Mouse (Mus musculus): Measurements from ENCODE around the gene Ildr2. TPM values are rescaled to one million over a fixed set of nuclear protein-coding genes. Genes with fewer than 3 reads are reported as not detected.

The Ildr2 gene
- polyA plus RNA-seq, 1 experiment, result not detected

DNA sequence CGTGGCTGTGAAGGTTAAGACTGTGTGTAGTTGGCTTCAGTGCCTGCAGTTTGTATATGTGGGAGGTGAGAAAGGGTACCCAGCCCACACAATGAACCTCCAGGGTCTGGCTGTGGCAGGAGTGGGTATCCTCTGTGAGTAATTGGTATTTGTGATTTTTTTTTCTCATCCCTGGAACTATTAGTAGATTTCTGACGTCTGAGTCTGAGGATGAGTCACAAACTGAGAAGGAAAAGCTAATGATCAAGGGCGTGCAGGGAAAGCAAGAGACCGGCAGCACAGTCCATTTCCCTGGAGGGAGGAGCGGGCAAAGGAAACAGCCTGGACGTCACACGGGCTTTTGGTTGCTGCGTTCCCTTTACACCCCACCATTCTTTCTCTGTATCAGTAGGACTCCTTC, 43.0 kb downstream of the Ildr2 start:
- TF ChIP-seq GATA1 (IDR thresholded peaks at IDR 0.05; ENCODE audit: low read length) (no peak), TAL1 (IDR thresholded peaks at IDR 0.05; ENCODE audit: low read length) (no peak)
- no peaks in the 10 kb centered on the region for H3K36me3 ChIP-seq (ENCODE audit: control insufficient read depth)
- no peak overlapping the region for H3K4me3 ChIP-seq (replicated peaks)
- no peaks in the 10 kb centered on the region for H3K27me3 ChIP-seq (ENCODE audit: control insufficient read depth)
- H3K4me1 ChIP-seq (ENCODE audit: control insufficient read depth), result no peaks in the 10 kb centered on the region
- H3K9me3 ChIP-seq (ENCODE audit: control insufficient read depth, low read length), result no peaks in the 10 kb centered on the region

DNA sequence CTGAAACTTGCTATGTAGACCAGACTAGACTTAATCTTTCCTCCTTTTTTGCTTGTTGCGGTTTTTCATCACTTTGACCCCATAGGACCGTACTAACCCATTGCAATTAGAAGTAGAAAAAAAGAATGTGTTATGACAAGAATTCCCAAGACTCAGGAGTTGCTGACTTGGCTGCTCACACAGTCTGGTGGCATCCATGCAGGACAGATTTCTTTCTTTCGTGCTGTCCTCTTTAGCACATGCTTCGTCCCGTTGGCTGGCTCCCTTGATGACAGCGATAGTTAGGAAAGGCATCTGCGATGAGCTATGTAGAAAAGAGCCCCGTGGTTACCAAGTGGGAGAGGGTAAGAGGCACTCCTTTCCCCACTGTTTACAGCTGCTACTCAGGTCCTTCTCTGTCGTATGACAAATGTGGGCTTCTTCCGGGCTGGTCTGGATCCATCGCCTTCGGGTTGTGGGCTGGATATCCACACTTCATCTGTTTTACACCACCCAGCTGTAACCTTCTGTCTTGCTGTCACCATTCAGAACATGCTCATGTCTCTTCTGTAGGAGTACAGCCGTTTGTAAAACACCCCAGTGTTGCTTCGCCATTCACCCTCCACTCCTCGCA, 43.7 kb downstream of the Ildr2 start:
- Histone ChIP-seq H3K4me1 (ENCODE audit: control insufficient read depth) (no peaks in the 10 kb centered on the region), H3K4me3 (replicated peaks) (no peak overlapping the region), H3K27me3 (ENCODE audit: control insufficient read depth) (no peaks in the 10 kb centered on the region), H3K9me3 (ENCODE audit: control insufficient read depth, low read length) (no peaks in the 10 kb centered on the region), H3K36me3 (ENCODE audit: control insufficient read depth) (no peaks in the 10 kb centered on the region)
- no peak for TF ChIP-seq TAL1 (IDR thresholded peaks at IDR 0.05; ENCODE audit: low read length)

DNA sequence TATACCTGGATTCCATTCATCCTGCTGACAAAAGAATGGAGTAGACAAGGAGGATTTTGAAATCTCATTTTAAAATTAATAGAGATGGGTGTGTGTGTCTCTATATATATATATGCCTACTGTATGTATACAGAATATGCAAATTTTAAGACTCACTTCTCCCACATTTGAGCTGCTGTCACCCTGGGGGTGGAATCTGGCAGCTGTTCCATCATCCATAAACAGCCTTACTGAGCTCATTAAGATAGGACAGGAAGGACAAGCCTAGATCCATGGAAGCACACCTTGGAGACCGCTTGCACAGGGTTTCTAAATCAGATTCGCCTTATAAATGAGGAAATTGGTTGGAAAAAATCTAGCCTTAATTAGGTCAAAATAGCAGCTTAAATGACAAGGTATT, 44.9 kb downstream of the Ildr2 start:
- H3K4me1 ChIP-seq (ENCODE audit: control insufficient read depth), result no peaks in the 10 kb centered on the region
- no peak for TF ChIP-seq TAL1 (IDR thresholded peaks at IDR 0.05; ENCODE audit: low read length)
- no peak for TF ChIP-seq GATA1 (IDR thresholded peaks at IDR 0.05; ENCODE audit: low read length)
- no peaks in the 10 kb centered on the region for H3K27me3 ChIP-seq (ENCODE audit: control insufficient read depth)
- no peaks in the 10 kb centered on the region for H3K36me3 ChIP-seq (ENCODE audit: control insufficient read depth)
- H3K4me3 ChIP-seq (replicated peaks), result no peak overlapping the region
- H3K9me3 ChIP-seq (ENCODE audit: control insufficient read depth, low read length), result no peaks in the 10 kb centered on the region

DNA sequence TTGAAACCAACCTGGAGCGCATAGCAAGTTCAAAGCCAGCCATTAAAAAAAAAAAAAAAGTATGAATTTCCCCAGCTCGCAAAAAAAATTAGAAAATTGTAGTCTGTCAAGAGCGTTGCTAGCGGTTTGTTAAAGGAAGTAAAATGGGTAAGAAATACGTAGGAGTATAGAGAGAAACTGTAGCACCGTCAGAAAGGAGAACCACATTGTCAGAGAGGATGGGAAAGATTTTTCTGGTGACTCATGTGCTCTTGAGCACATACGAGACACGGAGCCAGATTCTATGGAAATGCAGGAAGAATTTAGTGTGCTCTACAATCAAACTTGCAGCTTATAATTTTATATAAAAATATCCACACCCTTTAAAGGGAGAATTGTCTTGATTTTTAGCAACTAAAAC, 45.9 kb downstream of the Ildr2 start:
- no peak overlapping the region for H3K4me3 ChIP-seq (replicated peaks)
- H3K27me3 ChIP-seq (ENCODE audit: control insufficient read depth), result no peaks in the 10 kb centered on the region
- no peaks in the 10 kb centered on the region for H3K4me1 ChIP-seq (ENCODE audit: control insufficient read depth)
- H3K36me3 ChIP-seq (ENCODE audit: control insufficient read depth), result no peaks in the 10 kb centered on the region
- H3K9me3 ChIP-seq (ENCODE audit: control insufficient read depth, low read length), result no peaks in the 10 kb centered on the region
- TF ChIP-seq GATA1 (IDR thresholded peaks at IDR 0.05; ENCODE audit: low read length) (no peak), TAL1 (IDR thresholded peaks at IDR 0.05; ENCODE audit: low read length) (no peak)

DNA sequence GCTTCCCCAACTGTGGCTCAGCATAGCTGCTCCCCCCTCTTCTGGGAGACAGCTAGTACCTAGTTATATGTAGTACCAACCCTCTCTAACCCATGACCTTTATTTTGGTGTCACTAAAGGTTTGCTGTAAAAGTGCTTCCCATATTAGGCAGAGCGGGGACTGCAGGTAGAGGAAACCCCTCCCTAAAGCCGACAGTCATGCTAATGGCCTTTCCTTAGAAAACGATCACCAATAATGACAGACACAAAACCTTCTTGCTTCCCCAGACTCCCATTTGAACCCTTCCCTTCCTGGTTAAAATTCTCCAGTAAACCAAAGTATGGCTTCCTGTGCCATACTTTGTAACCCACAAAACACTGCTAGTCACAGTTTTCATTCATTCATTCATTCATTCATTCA, 46.6 kb downstream of the Ildr2 start:
- Histone ChIP-seq H3K4me3 (replicated peaks) (no peak overlapping the region), H3K27me3 (ENCODE audit: control insufficient read depth) (no peaks in the 10 kb centered on the region), H3K4me1 (ENCODE audit: control insufficient read depth) (no peaks in the 10 kb centered on the region), H3K36me3 (ENCODE audit: control insufficient read depth) (no peaks in the 10 kb centered on the region), H3K9me3 (ENCODE audit: control insufficient read depth, low read length) (no peaks in the 10 kb centered on the region)
- no peak for TF ChIP-seq TAL1 (IDR thresholded peaks at IDR 0.05; ENCODE audit: low read length)
- TF ChIP-seq GATA1 (IDR thresholded peaks at IDR 0.05; ENCODE audit: low read length), result no peak

DNA sequence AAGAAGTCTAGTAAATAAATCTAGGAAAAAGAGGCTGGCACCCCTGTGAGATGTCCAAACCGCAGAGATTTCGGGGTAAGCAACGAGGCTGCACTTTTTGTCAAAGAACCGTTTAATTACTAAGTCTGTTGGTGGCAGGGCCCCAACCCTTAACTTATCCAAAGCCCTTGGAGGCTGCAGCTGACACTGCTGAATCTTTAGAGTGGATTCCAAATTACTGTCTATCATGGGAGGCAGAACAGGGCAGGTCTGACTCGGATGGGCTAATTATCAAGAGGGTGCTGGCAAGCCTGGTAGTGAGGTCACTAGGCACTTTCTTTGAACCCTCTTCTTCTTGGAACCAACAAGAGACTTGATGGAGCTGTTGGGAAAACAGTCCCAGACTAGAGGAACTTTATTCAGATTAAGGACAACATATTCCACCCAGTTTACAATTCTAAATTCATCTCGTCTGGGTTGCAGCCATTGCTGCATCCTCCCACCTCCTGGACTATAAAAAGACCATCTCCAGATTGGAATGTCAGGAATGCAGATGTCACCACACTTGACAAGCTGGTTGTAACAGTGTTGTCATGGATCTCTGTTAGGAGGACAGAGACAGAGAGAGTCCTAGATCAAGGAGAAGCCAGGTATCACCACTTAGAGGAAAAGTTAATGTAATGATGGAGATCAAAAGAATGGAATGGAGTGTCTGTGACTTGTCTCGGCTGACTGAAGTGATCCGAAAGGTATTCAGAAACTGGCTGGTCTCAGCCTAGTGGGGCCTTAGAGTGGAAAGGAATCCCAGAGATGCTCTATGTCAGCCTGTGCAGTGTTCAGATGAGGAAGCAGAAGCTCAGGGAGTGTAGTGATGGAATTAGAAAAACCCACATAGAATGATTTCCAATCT, 50.7 kb downstream of the Ildr2 start:
- Histone ChIP-seq H3K27me3 (ENCODE audit: control insufficient read depth) (peaks cover 23% of the 10 kb centered on the region), H3K4me3 (replicated peaks) (no peak overlapping the region), H3K36me3 (ENCODE audit: control insufficient read depth) (no peaks in the 10 kb centered on the region), H3K9me3 (ENCODE audit: control insufficient read depth, low read length) (no peaks in the 10 kb centered on the region), H3K4me1 (ENCODE audit: control insufficient read depth) (no peaks in the 10 kb centered on the region)
- TF ChIP-seq TAL1 (IDR thresholded peaks at IDR 0.05; ENCODE audit: low read length) (no peak), GATA1 (IDR thresholded peaks at IDR 0.05; ENCODE audit: low read length) (no peak)

DNA sequence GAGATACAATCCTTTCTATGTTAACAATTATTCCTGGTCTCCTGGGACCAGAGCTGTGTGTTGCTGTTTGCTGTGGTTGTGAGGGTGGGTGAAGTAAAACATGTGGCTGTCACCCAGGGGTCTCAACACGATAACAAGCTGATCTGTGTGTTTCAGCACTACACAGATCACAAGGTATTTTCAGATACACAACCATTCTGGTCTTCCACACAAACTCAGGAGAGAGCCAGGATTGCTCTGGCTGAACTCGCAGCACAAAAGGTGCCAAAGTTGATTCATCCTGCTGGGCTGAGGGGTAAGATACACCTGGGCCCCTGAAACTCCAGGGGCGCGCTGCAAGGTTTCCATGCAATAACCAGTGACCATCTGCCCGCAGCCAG, 54.5 kb downstream of the Ildr2 start:
- no peaks in the 10 kb centered on the region for H3K4me1 ChIP-seq (ENCODE audit: control insufficient read depth)
- no peak overlapping the region for H3K4me3 ChIP-seq (replicated peaks)
- peaks cover 32% of the 10 kb centered on the region for H3K27me3 ChIP-seq (ENCODE audit: control insufficient read depth)
- H3K36me3 ChIP-seq (ENCODE audit: control insufficient read depth), result no peaks in the 10 kb centered on the region
- H3K9me3 ChIP-seq (ENCODE audit: control insufficient read depth, low read length), result no peaks in the 10 kb centered on the region
- TF ChIP-seq TAL1 (IDR thresholded peaks at IDR 0.05; ENCODE audit: low read length), result no peak
- TF ChIP-seq GATA1 (IDR thresholded peaks at IDR 0.05; ENCODE audit: low read length), result no peak

DNA sequence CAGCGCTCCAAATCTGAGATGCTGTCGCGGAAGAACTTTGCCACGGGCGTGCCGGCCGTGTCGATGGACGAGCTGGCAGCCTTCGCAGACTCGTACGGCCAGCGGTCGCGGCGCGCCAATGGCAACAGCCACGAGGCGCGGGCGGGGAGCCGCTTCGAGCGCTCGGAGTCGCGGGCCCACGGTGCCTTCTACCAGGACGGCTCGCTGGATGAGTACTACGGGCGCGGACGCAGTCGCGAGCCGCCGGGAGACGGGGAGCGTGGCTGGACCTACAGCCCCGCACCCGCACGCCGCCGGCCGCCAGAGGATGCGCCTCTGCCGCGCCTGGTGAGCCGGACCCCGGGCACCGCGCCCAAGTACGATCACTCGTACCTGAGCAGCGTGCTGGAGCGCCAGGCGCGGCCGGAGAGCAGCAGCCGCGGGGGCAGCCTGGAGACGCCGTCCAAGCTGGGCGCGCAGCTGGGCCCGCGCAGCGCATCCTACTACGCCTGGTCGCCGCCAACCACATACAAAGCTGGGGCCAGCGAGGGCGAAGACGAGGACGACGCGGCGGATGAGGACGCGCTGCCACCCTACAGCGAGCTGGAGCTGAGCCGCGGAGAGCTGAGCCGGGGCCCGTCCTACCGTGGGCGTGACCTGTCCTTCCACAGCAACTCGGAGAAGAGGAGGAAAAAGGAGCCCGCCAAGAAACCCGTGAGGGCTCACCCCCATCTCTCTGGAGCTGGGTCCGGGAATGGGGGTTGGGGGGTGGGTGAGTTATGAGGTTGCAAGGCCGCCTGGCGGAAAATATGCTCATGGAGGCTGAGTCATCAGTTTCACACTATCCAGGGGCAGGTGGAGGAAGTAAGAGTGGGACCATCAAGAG, 55.1 kb downstream of the Ildr2 start:
- Histone ChIP-seq H3K36me3 (ENCODE audit: control insufficient read depth) (no peaks in the 10 kb centered on the region), H3K4me3 (replicated peaks) (no peak overlapping the region), H3K27me3 (ENCODE audit: control insufficient read depth) (peaks cover 32% of the 10 kb centered on the region), H3K4me1 (ENCODE audit: control insufficient read depth) (no peaks in the 10 kb centered on the region), H3K9me3 (ENCODE audit: control insufficient read depth, low read length) (no peaks in the 10 kb centered on the region)
- no peak for TF ChIP-seq GATA1 (IDR thresholded peaks at IDR 0.05; ENCODE audit: low read length)
- no peak for TF ChIP-seq TAL1 (IDR thresholded peaks at IDR 0.05; ENCODE audit: low read length)

DNA sequence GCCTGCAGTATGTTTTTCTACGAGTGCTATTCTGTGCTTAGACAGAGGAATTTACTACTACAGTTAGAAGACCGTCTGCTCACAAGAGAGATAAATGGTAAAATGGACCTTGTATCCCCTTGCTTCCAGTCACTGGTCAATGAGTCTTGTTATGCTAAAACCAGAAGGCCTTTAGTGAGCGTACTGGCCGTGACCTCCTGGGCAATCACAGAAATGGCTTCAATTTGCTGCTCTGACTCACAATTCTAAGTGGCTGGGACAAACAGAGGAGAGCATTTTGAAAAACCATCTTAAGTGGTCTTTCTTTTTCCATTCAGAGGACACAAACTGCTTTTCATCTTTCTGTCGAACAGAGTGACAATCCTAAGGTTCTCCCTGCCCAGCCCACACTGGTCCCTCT, 57.2 kb downstream of the Ildr2 start:
- peaks cover 32% of the 10 kb centered on the region for H3K27me3 ChIP-seq (ENCODE audit: control insufficient read depth)
- no peaks in the 10 kb centered on the region for H3K4me1 ChIP-seq (ENCODE audit: control insufficient read depth)
- no peaks in the 10 kb centered on the region for H3K9me3 ChIP-seq (ENCODE audit: control insufficient read depth, low read length)
- H3K36me3 ChIP-seq (ENCODE audit: control insufficient read depth), result no peaks in the 10 kb centered on the region
- TF ChIP-seq GATA1 (IDR thresholded peaks at IDR 0.05; ENCODE audit: low read length), result no peak
- no peak for TF ChIP-seq TAL1 (IDR thresholded peaks at IDR 0.05; ENCODE audit: low read length)
- no peak overlapping the region for H3K4me3 ChIP-seq (replicated peaks)
